Mouse (Mus musculus) forebrain, embryonic 14.5 days (tissue): Measurements from ENCODE around the gene Ccdc85b. TPM values are rescaled to one million over a fixed set of nuclear protein-coding genes. Genes with fewer than 3 reads are reported as not detected.
A peak's percentile ranks its signal among the peaks of the same experiment; 100 is the strongest.
"Not testable (repeated sequence)": the region's sequence is repeated elsewhere in the genome, so short reads cannot be mapped to it uniquely, and the experiment has no call there.

Experiments
- ATAC-seq: fragments of 200-750 bp; cut with Nextera tagmentation; 2 replicates; pipeline ENCODE4 v1.8.0; 2017; ENCODE audit warnings: mild to moderate bottlenecking, moderate library complexity
- DNase-seq: peaks from one replicate; pipeline ENCODE4 v3.0.0-alpha.2; 2015; ENCODE audit warnings: low spot score
- H3K27ac ChIP-seq: fragments of 300-500 bp; sonication (generic); 2 replicates; pipeline ENCODE4 v1.5.1; 2014; ENCODE audit warnings: low read depth, mild to moderate bottlenecking, control low read depth, low read length, moderate library complexity
- H3K27me3 ChIP-seq: fragments of 300-500 bp; sonication (generic); replicated peaks from 2 replicates; pipeline ENCODE4 v1.6.1; 2014; ENCODE audit warnings: low read length, control low read depth, mixed read lengths; ENCODE audit not compliant: control insufficient read depth, insufficient read depth
- H3K36me3 ChIP-seq: fragments of 300-500 bp; sonication (generic); 2 replicates; pipeline ENCODE4 v1.6.1; 2014; ENCODE audit warnings: low read length, control low read depth; ENCODE audit not compliant: control insufficient read depth, insufficient read depth
- H3K4me1 ChIP-seq: fragments of 300-500 bp; sonication (generic); 2 replicates; pipeline ENCODE4 v1.6.1; 2014; ENCODE audit warnings: antibody characterized with exemption, low read length, control low read depth; ENCODE audit not compliant: control insufficient read depth, insufficient read depth
- H3K4me2 ChIP-seq: fragments of 300-500 bp; sonication (generic); 2 replicates; pipeline ENCODE4 v1.6.1; 2014; ENCODE audit warnings: mild to moderate bottlenecking, control low read depth, low read length
- H3K4me3 ChIP-seq: fragments of 300-500 bp; sonication (generic); 2 replicates; pipeline ENCODE4 v1.5.1; 2014; ENCODE audit warnings: low read depth, low read length, control low read depth
- H3K9ac ChIP-seq: fragments of 300-500 bp; sonication (generic); 2 replicates; pipeline ENCODE4 v1.6.1; 2014; ENCODE audit warnings: mild to moderate bottlenecking, low read length, control low read depth, moderate library complexity
- H3K9me3 ChIP-seq: fragments of 300-500 bp; sonication (generic); replicated peaks from 2 replicates; pipeline ENCODE4 v1.6.1; 2016; ENCODE audit warnings: low read length, control low read depth, mixed read lengths; ENCODE audit not compliant: control insufficient read depth
- WGBS: fragments of 180-500 bp; shearing (Covaris S2); extraction: QIAGEN DNeasy Blood & Tissue Kit; methylation state at CpG from one replicate; pipeline ENCODE4 v1.1.7; 2014; 5-methylcytosine and 5-hydroxymethylcytosine counted together
- polyA plus RNA-seq: library from polyadenylated mRNA; unstranded; fragments of >200 nt; fragmentation: Nextera tagmentation; extraction: Ambion mirVana; gene quantifications from 2 replicates; pipeline ENCODE4 v1.2.1, GENCODE M21; 2014

Gene Ccdc85b
- 5.9 and 6.4 TPM in 2 replicates for polyA plus RNA-seq

- H3K27me3 ChIP-seq: no peaks in the 10 kb centered on the region
- no peak for DNase-seq
- WGBS: 13% methylated on average over 14 of the region's 14 CpGs
- peak within 1 kb of the TSS; percentile 94 for H3K27ac ChIP-seq
- peak; percentile 14 for ATAC-seq
- H3K36me3 ChIP-seq: peaks cover 14% of the 10 kb centered on the region
- peaks cover 30% of the 10 kb centered on the region for H3K4me1 ChIP-seq
- H3K4me2 ChIP-seq: peak within 1 kb of the TSS; percentile 88
- peak within 1 kb of the TSS; percentile 88 for H3K9ac ChIP-seq
- peak within 1 kb of the TSS; percentile 74 for H3K4me3 ChIP-seq
- H3K9me3 ChIP-seq: no peaks in the 10 kb centered on the region
These were observed at the start of gene Ccdc85b for GRCm38 (mm10) chr19:5457746-5458442. Ccdc85b (minus strand) TSS chr19:5457894.

GRCm38 (mm10) chr19:5503687-5504086 is 46.0 kb upstream of the Ccdc85b start, which contains the start of gene 1700020D05Rik:
1700020D05Rik (minus strand) TSS chr19:5503787.
- Histone ChIP-seq H3K4me2 (no peak within 1 kb of the TSS), H3K27ac (no peak within 1 kb of the TSS), H3K36me3 (no peaks in the 10 kb centered on the region; the same call in 1 of the 2 replicates), H3K4me1 (no peaks in the 10 kb centered on the region), H3K4me3 (no peak within 1 kb of the TSS), H3K27me3 (no peaks in the 10 kb centered on the region), H3K9me3 (no peaks in the 10 kb centered on the region), H3K9ac (no peak within 1 kb of the TSS)
- WGBS: 68% methylated on average over 17 of the region's 17 CpGs
- DNase-seq (no peak), ATAC-seq (no peak)

GRCm38 (mm10) chr19:5500330-5500875 is 42.7 kb upstream of the Ccdc85b start:
- H3K27ac ChIP-seq: no peak overlapping the region
- no peaks in the 10 kb centered on the region for H3K27me3 ChIP-seq

DNA sequence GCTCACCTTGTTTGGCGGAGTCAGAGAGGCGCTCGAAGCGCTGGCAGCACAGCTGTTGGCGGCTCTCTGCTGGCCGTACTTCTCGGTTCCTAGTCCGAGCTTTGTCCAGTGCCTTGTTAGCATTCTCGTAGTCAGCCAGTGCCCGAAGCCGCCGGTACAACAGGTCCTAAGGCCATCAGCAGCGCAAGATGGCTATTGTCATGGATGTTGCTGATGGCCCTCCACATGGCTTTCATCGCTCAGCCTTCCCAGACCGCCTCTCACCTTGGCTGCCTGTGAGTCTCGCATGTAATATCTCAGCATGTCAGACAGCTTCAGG is 38.3 kb upstream of the Ccdc85b start:
- Histone ChIP-seq H3K27ac (no peak overlapping the region), H3K4me2 (no peak overlapping the region), H3K36me3 (peaks cover 58% of the 10 kb centered on the region), H3K27me3 (no peaks in the 10 kb centered on the region), H3K4me1 (peaks cover 7% of the 10 kb centered on the region; the same call in 1 of the 2 replicates), H3K4me3 (no peak overlapping the region), H3K9ac (no peak overlapping the region), H3K9me3 (no peaks in the 10 kb centered on the region)
- 87% methylated on average over 16 of the region's 16 CpGs for WGBS
- DNase-seq (no peak), ATAC-seq (no peak)

More at GRCm38 (mm10) chr19:5500330-5500875, 42.7 kb upstream of the Ccdc85b start:
- Histone ChIP-seq H3K4me3 (no peak overlapping the region), H3K9me3 (no peaks in the 10 kb centered on the region), H3K9ac (no peak overlapping the region), H3K4me1 (no peaks in the 10 kb centered on the region), H3K4me2 (no peak overlapping the region), H3K36me3 (peaks cover 25% of the 10 kb centered on the region)
- ATAC-seq (no peak), DNase-seq (no peak)
- WGBS: 90% methylated on average over 2 of the region's 2 CpGs

- 81% methylated on average over 12 of the region's 12 CpGs for WGBS
- H3K36me3 ChIP-seq: peaks cover 58% of the 10 kb centered on the region
- no peaks in the 10 kb centered on the region for H3K9me3 ChIP-seq
These were observed 37.8 kb upstream of the Ccdc85b start for GRCm38 (mm10) chr19:5495353-5496051.

GRCm38 (mm10) chr19:5494314-5494713 is 36.6 kb upstream of the Ccdc85b start:
- 94% methylated on average over 3 of the region's 3 CpGs for WGBS
- Histone ChIP-seq H3K27ac (no peak overlapping the region), H3K4me1 (peaks cover 7% of the 10 kb centered on the region; the same call in 1 of the 2 replicates), H3K4me3 (no peak overlapping the region), H3K9ac (no peak overlapping the region), H3K9me3 (no peaks in the 10 kb centered on the region), H3K27me3 (no peaks in the 10 kb centered on the region), H3K36me3 (peaks cover 58% of the 10 kb centered on the region), H3K4me2 (no peak overlapping the region)
- ATAC-seq (no peak), DNase-seq (no peak)

More at GRCm38 (mm10) chr19:5495353-5496051, 37.8 kb upstream of the Ccdc85b start:
- H3K4me2 ChIP-seq: no peak overlapping the region
- DNase-seq (no peak), ATAC-seq (no peak)
- no peaks in the 10 kb centered on the region for H3K27me3 ChIP-seq
- no peak overlapping the region for H3K9ac ChIP-seq
- no peak overlapping the region for H3K27ac ChIP-seq
- no peak overlapping the region for H3K4me3 ChIP-seq
- peaks cover 7% of the 10 kb centered on the region; the same call in 1 of the 2 replicates for H3K4me1 ChIP-seq

GRCm38 (mm10) chr19:5493301-5493721 is 35.6 kb upstream of the Ccdc85b start:
- 71% methylated on average over 9 of the region's 9 CpGs for WGBS
- not testable (repeated sequence) for DNase-seq, H3K4me3 ChIP-seq, H3K4me2 ChIP-seq, H3K27me3 ChIP-seq, H3K27ac ChIP-seq, ATAC-seq, H3K9ac ChIP-seq, H3K9me3 ChIP-seq
- H3K4me1 ChIP-seq: peaks cover 11% of the 10 kb centered on the region
- H3K36me3 ChIP-seq: peaks cover 58% of the 10 kb centered on the region

DNA sequence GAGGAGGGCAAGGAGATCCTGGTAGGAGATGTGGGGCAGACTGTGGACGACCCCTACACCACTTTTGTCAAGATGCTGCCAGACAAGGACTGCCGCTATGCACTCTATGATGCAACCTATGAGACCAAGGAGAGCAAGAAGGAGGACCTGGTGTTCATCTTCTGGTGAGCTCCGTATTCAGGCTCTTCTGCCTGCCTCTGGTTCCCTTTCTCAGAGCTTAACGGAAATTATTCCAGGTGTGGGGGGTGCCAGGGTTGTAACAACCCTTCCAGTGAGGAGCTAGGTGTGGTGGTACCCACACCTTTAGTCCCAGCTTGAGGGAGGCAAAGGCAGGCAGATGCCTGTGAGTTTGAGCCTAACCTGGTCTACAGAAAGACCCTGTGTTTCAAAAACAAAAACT is 34.9 kb upstream of the Ccdc85b start:
- Histone ChIP-seq H3K27ac (no peak overlapping the region), H3K4me2 (no peak overlapping the region), H3K9me3 (no peaks in the 10 kb centered on the region), H3K9ac (no peak overlapping the region), H3K36me3 (peaks cover 55% of the 10 kb centered on the region), H3K4me1 (peaks cover 11% of the 10 kb centered on the region), H3K27me3 (no peaks in the 10 kb centered on the region), H3K4me3 (no peak overlapping the region)
- WGBS: 89% methylated on average over 4 of the region's 4 CpGs
- DNase-seq (no peak), ATAC-seq (no peak)
